Mouse (Mus musculus): ENCODE data around the gene Msi2.

Msi2 gene

DNA sequence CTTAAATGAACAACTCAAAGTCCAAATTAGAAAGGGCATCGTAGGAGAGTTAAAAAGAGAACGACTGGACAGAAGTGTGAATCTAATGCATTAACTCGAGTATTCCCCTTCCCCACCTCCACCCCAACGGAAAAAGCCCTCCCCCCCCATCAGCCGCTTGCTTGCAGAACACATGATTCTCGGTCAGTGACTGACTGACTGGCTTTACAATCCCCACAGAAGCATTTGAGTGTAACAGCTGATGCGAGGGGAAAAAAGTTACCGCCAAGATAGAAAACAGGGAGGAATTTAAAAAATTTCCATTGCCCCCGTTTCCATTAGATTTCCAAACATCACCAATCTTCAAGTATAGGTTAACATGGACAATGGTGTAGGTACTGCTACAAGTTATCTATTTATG is 4.8 kb downstream of the Msi2 start:
- DNase-seq (ENCODE audit: low spot score): no peak

- no peak for DNase-seq (ENCODE audit: low spot score)
Measured at GRCm38 (mm10) chr11:88709876-88710614, 8.3 kb downstream of the Msi2 start.

GRCm38 (mm10) chr11:88707228-88707775 is 11.0 kb downstream of the Msi2 start:
- DNase-seq (ENCODE audit: low spot score): no peak

DNA sequence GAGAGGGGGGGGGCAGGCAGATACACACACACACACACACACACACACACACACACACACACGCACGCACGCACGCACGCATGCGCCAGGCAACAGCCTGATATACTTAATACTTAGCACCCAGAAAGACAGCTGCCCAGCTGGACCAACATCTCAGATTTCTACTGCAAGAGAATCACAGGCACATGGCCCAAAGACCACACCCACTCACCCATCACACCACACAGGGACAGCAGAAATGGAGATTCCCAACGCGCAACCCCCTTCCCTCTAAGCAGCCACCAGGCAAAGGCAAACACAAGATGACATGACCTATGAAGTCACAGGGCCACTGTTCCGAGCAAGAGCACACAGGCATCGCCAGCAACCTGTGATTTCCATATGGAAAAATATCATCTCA is 13.6 kb downstream of the Msi2 start:
- no peak for DNase-seq (ENCODE audit: low spot score)

DNA sequence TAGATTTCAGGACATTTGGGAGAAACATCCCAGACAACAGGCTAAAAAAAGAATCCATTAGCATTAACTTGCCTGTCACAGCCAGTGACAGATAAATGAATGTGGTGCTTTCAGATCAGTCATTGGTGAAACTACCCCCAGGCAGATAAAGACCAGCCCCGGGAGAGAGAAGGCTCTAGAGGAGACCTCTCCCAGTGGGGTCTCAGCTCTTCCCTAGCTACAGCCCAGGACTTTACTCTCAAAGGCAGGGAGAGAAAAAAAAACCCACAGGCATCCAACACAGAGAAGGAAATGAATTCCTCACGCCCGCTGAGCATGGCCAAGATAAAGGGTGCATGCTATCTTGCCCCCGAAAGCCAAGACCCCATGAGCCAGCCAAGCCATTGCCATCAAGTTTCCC is 15.1 kb downstream of the Msi2 start:
- no peak for DNase-seq (ENCODE audit: low spot score)

GRCm38 (mm10) chr11:88701976-88702659 is 16.2 kb downstream of the Msi2 start:
- DNase-seq (ENCODE audit: low spot score): no peak

DNA sequence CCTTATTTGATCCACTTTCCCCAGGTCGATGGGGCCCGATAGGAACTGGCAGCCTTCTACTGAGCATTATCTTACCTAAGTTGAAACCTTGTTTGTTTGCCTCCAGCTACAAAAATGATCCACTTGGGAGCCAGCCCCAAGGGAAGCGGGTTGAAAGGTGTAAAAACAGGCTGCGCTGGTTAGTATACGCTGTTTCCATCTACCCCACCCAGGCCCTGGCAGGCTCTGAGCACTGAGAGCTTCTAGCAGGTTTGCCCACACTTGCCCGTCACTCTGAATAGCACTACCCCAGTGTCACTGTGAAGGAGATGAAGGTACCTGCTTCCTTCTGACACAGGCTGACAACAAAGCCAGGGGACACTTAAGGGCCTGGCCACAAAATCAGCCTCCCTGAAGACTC is 17.3 kb downstream of the Msi2 start:
- no peak for DNase-seq (ENCODE audit: low spot score)

DNA sequence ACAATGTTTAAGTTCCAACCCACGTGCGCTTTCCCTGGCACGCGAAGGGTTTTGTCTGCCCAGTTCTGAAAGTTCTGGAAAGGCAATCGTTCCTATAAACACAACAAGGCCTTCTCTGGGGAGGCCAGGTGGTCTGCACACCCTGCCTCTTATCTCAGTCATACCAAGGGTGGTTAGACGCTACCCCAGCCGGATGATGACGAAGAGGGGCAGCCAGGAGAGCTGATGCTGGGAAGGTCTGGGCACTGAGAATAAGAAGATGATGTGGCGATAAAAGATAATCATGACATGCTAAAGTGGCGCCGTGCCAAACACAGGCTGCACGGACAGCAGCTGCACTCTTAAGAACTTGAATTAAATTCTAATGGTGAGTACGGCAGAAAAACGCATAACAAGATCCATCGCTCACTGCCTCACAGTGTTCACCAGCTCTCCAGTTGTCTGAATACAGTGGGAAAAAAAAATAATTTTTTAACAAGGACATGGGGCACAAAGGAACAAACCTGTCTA is 18.1 kb downstream of the Msi2 start:
- no peak for DNase-seq (ENCODE audit: low spot score)

GRCm38 (mm10) chr11:88693905-88694893 is 24.1 kb downstream of the Msi2 start:
- DNase-seq (ENCODE audit: low spot score): no peak

DNA sequence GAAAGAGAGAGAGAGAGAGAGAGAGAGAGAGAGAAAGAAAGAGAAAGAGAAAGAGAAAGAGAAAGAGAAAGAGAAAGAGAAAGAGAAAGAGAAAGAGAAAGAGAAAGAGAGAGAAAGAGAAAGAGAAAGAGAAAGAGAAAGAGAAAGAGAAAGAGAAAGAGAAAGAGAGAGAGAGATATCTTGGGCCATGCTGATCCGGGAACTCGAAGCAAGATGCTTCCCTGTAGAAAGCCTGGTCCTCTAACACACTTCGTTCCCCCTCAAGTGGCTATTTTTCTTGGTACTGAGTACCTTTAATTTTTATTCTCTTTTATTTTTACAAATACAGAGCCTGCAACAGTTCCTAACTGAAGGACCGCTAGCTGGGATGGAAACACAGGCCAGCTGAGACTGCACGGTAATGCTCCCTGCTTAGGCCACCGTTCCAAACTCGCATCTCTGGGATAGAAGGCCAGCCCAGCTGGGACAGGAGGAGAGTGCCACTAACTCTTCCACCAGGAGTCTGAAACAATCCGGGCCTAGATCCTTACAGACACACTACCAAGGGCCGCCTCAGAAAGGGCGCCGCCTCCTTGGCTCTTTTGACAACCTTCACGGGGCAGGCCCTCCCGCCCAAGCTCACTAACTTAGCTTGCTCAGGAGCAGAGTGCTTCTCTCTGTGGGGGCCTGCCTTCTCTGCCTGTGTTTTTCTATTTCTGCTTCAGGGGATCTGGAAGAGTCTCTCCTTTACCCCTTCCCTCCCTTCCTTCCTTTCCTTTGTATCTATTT is 25.1 kb downstream of the Msi2 start:
- DNase-seq (ENCODE audit: low spot score): no peak

DNA sequence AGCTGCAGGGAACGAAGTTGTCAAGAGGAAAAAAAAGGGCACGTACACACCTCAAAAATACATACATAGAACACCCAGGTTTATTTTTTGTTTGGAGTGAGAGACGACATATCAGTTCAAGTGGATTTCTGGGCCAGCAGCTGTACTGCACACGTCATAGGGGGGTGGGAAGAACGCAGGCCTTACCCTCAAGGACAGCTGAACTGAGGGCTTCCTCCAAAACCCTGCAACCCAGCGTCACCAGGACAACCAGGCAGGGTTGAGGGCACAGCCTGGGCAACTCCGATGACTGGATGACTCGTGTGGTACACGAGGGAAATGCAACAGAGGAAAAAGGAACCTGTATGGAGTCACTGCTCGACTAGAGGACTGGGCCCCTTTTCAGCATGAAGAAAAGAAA is 25.9 kb downstream of the Msi2 start:
- DNase-seq (ENCODE audit: low spot score): no peak

DNA sequence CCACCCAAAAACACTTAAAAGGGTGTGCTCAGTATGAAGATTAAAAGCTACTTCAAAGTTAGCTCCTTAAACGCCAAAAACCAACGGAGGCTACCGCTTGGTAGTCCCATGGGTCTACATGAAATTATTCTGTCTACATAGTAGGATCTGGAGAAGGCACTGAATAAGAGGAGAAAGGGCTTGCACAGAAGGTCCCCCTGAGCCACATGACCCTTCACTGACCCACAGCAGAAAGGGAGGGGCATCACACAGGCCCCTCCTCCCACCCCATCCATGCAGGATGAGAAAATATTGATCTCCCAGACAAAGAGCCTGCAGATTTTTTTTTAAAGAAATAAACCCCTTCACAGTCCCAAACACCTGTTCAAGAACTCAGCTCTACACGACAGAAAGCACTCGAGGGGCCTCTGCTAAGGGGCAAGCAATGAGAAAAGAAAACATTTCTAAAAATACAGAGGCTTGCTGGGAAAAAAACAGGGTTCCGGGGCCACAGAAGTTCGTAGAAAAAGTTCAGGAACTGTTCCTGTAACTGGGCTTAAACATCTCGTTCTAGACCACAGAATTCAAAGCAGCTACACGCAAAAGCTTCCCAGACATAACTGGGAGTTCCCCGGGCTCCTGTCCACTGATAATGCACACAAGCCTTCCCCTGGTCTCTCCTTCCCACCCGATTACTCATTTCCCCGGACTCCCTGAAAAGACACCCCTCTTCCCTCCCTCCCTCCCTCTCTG is 27.6 kb downstream of the Msi2 start:
- no peak for DNase-seq (ENCODE audit: low spot score)

- DNase-seq (ENCODE audit: low spot score): no peak
Measured at GRCm38 (mm10) chr11:88689831-88690459, 28.4 kb downstream of the Msi2 start.

- no peak for DNase-seq (ENCODE audit: low spot score)
Measured at GRCm38 (mm10) chr11:88688644-88689043, 29.7 kb downstream of the Msi2 start.

DNA sequence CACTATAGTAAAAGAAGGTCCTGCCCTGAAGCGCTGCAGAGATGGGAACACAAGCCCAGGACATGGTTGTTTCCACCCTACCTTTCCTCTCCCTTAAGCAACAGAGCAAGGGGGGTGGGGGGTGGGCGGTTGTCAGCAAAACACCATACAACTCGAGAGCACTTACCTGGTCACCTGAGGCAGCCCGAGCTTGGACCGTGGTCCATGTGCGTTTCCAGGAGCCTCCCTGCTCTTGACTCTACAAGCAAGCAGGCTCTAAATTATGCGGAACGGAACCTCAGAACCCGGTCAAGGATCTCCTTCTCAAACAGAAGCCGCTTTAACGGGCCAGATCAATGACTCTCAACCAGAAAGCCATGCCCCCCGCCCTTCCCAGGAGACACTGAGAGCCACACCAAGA is 30.6 kb downstream of the Msi2 start:
- no peak for DNase-seq (ENCODE audit: low spot score)

GRCm38 (mm10) chr11:88687010-88687409 is 31.3 kb downstream of the Msi2 start:
- no peak for DNase-seq (ENCODE audit: low spot score)

GRCm38 (mm10) chr11:88686061-88686460 is 32.3 kb downstream of the Msi2 start:
- DNase-seq (ENCODE audit: low spot score): no peak

- no peak for DNase-seq (ENCODE audit: low spot score)
Measured at GRCm38 (mm10) chr11:88683026-88683770, 35.1 kb downstream of the Msi2 start.

DNA sequence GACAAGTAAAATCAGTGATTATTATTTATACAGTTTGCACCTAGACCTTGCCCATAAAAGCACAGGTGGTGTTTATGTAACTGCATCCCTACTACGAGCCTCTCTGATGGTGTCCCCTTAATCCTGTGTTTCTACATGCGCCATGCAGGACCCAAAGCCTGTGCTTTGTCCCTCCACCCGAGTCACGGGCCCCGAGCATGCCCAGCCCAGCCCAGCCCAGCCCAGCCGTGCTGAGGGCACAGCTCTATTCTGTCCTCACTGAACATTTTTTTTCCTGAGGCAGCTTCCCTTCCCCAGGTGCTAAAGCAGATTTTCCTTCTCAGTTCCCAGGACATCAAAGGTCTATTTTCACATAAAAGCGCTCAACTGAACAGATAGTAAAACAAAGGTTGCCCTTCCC is 41.0 kb downstream of the Msi2 start:
- DNase-seq (ENCODE audit: low spot score): no peak

Measured in left cerebral cortex, adult 11 months (tissue).